Mouse (Mus musculus) G1E (cell line): ENCODE measurements around the gene Cby1.

Source experiments
- CTCF ChIP-seq: IDR thresholded peaks from 2 replicates; pipeline ENCODE4 v1.5.1; 2012; ENCODE audit warnings: low read depth, low read length, inconsistent platforms, mixed read lengths
- GATA2 ChIP-seq: IDR thresholded peaks from 2 replicates; pipeline ENCODE4 v1.6.1; 2012; ENCODE audit warnings: low read depth, low read length, inconsistent platforms, borderline replicate concordance

DNA sequence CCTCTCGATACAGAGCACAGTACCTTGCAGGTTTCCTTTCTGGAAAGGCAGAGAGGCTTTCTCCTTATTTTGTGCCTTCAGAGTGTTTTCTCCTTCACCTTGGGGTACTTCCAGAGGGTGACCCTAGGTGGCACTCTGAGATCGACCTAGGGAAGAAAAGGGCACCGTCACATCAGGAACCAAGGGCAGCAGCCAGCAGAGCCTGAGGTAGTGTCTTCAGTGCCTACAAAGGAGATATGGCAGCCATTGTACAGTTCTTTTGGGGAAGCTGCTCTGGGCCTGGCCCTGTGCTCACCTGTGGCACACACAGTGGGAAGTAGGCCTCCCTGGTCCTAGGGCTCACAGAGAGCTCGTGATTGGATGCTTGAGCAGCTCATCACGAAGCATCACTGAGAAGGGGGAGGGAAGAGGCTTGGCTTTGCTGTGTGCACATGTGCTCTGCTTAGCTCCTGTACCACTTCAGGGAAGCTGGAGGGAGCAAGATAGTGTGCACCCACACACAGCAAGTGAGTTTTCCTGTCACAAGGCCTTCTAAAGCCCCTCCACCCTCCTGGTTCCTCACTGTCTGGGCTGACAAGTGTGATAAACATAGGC, 49.3 kb downstream of the Cby1 start:
- no peak for TF ChIP-seq GATA2
- no peak for TF ChIP-seq CTCF
